Mouse (Mus musculus): ENCODE measurements around the gene Coro6. TPM values are rescaled to one million over a fixed set of nuclear protein-coding genes. Genes with fewer than 3 reads are reported as not detected.

Coro6 gene
- polyA plus RNA-seq, 1 experiment from 2014 or later = 0.40 TPM

DNA sequence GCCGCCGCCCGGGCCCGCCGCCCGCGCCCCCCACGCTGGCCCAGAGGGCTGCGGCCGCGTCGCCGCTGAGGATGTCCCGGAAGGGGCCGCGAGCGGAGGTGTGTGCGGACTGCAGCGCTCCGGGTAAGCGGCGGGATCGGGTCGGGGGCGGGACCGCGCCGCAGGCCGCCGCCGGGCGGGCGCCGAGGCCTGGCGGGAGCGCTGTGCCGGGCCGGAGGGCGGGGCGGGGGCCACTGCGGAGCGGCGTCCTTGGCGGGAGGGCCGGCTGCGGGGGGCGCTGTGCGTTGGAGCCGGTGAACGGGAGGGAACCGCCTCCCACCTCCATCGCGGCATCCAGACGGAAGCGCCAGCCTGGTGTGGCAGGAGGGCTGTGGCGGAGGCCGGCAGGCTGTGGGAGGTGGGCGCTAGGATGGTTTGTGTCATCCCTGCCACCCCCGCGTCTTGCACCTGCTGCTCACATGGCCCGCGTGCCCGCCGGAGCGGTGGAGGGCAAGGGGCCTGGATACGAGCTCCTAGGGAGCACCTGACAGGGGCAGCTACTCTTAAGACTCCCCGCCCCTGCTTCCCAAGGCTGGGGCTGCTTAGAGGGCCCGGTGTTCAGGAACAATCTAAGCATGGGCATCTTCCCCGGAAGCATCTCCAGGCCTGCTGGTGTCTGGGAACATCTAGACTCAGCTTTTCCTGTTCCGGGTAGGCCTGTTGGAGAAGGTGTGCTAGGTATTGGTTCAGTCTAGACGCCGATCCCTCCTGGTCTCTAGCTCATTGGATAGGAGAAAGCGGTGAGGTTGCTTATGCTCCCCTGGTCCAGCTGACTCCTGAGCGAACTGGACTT is 31.5 kb downstream of the Coro6 start, which contains the start of gene Git1:
Git1 (plus strand) TSS at position 51 of the 832 bp plus-strand sequence.
- ATAC-seq (replicated peaks; ENCODE audit: low FRiP score) (peak; percentile 4; the same call in 1 of the 2 replicates), DNase-seq (ENCODE audit: low spot score) (no peak)
- Histone ChIP-seq H3K4me3 (ENCODE audit: low read depth, low read length) (peak within 1 kb of the TSS; percentile 93), H3K9ac (ENCODE audit: low read depth, low read length) (peak within 1 kb of the TSS; percentile 91), H3K4me1 (replicated peaks; ENCODE audit: control insufficient read depth, insufficient read depth, low read length) (peaks cover 61% of the 10 kb centered on the region), H3K27ac (ENCODE audit: low read depth, low read length) (peak within 1 kb of the TSS; percentile 91), H3K9me3 (ENCODE audit: control insufficient read depth, low read length) (no peaks in the 10 kb centered on the region), H3K27me3 (replicated peaks; ENCODE audit: control insufficient read depth, insufficient read depth, low read length) (no peaks in the 10 kb centered on the region), H3K36me3 (ENCODE audit: control insufficient read depth, insufficient read depth, low read length) (no peaks in the 10 kb centered on the region), H3K4me2 (peak within 1 kb of the TSS; percentile 98)
- 2% methylated on average over 69 of the region's 74 CpGs for WGBS

GRCm38 (mm10) chr11:77494344-77494676 is 32.1 kb downstream of the Coro6 start:
- H3K36me3 ChIP-seq (ENCODE audit: control insufficient read depth, insufficient read depth, low read length) = peaks cover 2% of the 10 kb centered on the region
- no peak for ATAC-seq (replicated peaks; ENCODE audit: low FRiP score)
- H3K27ac ChIP-seq (ENCODE audit: low read depth, low read length) = peak overlapping the region; percentile 91
- H3K9me3 ChIP-seq (ENCODE audit: control insufficient read depth, low read length) = no peaks in the 10 kb centered on the region
- peak overlapping the region; percentile 98 for H3K4me2 ChIP-seq
- 29% methylated on average over 4 of the region's 4 CpGs for WGBS
- no peaks in the 10 kb centered on the region for H3K27me3 ChIP-seq (replicated peaks; ENCODE audit: control insufficient read depth, insufficient read depth, low read length)
- H3K4me1 ChIP-seq (replicated peaks; ENCODE audit: control insufficient read depth, insufficient read depth, low read length) = peaks cover 59% of the 10 kb centered on the region
- H3K9ac ChIP-seq (ENCODE audit: low read depth, low read length) = peak overlapping the region; percentile 91
- no peak for DNase-seq (ENCODE audit: low spot score)
- H3K4me3 ChIP-seq (ENCODE audit: low read depth, low read length) = peak overlapping the region; percentile 93

GRCm38 (mm10) chr11:77494782-77495181 is 32.6 kb downstream of the Coro6 start:
- peak overlapping the region; percentile 93 for H3K4me3 ChIP-seq (ENCODE audit: low read depth, low read length)
- ATAC-seq (replicated peaks; ENCODE audit: low FRiP score) (no peak), DNase-seq (ENCODE audit: low spot score) (no peak)
- peaks cover 59% of the 10 kb centered on the region for H3K4me1 ChIP-seq (replicated peaks; ENCODE audit: control insufficient read depth, insufficient read depth, low read length)
- H3K4me2 ChIP-seq = peak overlapping the region; percentile 98
- 75% methylated on average over 6 of the region's 6 CpGs for WGBS
- no peaks in the 10 kb centered on the region for H3K27me3 ChIP-seq (replicated peaks; ENCODE audit: control insufficient read depth, insufficient read depth, low read length)
- no peak overlapping the region for H3K27ac ChIP-seq (ENCODE audit: low read depth, low read length)
- H3K36me3 ChIP-seq (ENCODE audit: control insufficient read depth, insufficient read depth, low read length) = peaks cover 6% of the 10 kb centered on the region
- peak overlapping the region; percentile 91 for H3K9ac ChIP-seq (ENCODE audit: low read depth, low read length)
- no peaks in the 10 kb centered on the region for H3K9me3 ChIP-seq (ENCODE audit: control insufficient read depth, low read length)

DNA sequence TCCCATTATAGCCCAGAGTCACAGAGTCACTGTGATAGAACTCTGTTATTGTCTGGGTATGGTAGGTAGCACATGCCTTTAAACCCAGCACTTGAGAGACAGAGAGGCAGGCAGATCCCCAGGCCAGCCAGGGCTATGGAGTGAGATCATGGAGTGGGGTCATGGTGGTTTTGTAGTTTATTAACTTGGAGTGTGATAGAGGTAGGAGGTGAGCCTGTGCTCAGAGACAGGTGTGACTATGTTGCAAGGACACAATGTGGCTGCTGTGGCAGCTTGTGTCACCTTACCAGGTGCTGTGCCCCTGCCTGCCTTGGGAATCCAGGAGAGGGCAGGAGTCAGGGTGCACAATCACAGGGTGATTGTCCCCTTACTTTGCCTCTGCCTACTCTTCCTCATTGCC is 33.3 kb downstream of the Coro6 start:
- Histone ChIP-seq H3K4me2 (no peak overlapping the region), H3K36me3 (ENCODE audit: control insufficient read depth, insufficient read depth, low read length) (peaks cover 11% of the 10 kb centered on the region), H3K9ac (ENCODE audit: low read depth, low read length) (no peak overlapping the region), H3K4me1 (replicated peaks; ENCODE audit: control insufficient read depth, insufficient read depth, low read length) (peaks cover 58% of the 10 kb centered on the region), H3K27ac (ENCODE audit: low read depth, low read length) (no peak overlapping the region; the same call in 1 of the 2 replicates), H3K4me3 (ENCODE audit: low read depth, low read length) (no peak overlapping the region), H3K27me3 (replicated peaks; ENCODE audit: control insufficient read depth, insufficient read depth, low read length) (no peaks in the 10 kb centered on the region), H3K9me3 (ENCODE audit: control insufficient read depth, low read length) (no peaks in the 10 kb centered on the region)
- DNase-seq (ENCODE audit: low spot score) (no peak), ATAC-seq (replicated peaks; ENCODE audit: low FRiP score) (no peak)

DNA sequence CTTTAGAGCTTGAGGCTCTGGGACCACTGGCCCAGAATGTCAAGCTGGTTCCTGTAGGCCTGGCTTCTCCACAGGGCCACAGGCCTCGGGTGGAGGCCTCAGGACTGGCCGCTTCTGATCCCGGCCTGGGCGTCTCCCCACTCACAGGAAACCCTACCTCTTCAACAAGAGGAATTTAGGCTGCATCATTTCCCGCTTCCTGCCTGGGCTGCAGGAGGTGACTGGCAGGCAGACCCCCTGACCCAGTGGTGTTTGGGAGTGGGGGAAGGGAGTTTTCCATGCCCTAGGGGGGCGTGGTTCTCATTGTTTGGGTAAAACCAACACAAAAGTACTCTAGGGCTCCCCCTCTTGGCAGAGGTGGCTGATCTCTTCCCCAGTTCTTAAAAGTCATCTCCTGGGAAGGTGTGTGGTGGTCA is 35.1 kb downstream of the Coro6 start:
- peak overlapping the region; percentile 8; the same call in 1 of the 2 replicates for H3K4me3 ChIP-seq (ENCODE audit: low read depth, low read length)
- H3K36me3 ChIP-seq (ENCODE audit: control insufficient read depth, insufficient read depth, low read length) = peaks cover 16% of the 10 kb centered on the region
- WGBS = 37% methylated on average over 6 of the region's 6 CpGs
- H3K9me3 ChIP-seq (ENCODE audit: control insufficient read depth, low read length) = no peaks in the 10 kb centered on the region
- no peaks in the 10 kb centered on the region for H3K27me3 ChIP-seq (replicated peaks; ENCODE audit: control insufficient read depth, insufficient read depth, low read length)
- DNase-seq (ENCODE audit: low spot score) = no peak
- H3K4me2 ChIP-seq = peak overlapping the region; percentile 37
- no peak for ATAC-seq (replicated peaks; ENCODE audit: low FRiP score)
- H3K4me1 ChIP-seq (replicated peaks; ENCODE audit: control insufficient read depth, insufficient read depth, low read length) = peaks cover 41% of the 10 kb centered on the region
- no peak overlapping the region for H3K9ac ChIP-seq (ENCODE audit: low read depth, low read length)
- H3K27ac ChIP-seq (ENCODE audit: low read depth, low read length) = peak overlapping the region; percentile 85

DNA sequence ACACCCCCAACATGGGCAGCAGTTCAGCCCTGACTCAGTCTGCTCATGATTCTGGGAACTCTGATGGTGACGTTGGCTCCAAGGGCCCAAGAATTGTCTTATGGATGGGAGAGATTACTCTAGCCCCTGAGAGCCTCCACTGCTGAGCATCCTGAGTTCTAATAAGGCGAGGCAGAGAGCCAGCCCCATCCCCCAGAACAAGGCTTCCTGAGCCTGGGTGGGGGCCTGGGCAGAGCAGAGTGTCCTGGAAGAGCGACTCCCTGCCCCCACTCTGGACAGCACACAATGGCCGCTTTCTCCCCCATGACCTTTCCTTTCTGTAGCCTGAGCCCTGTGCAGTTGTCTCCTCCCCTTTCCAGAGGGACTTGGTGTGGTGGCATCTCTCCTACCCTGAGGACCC is 35.6 kb downstream of the Coro6 start:
- H3K36me3 ChIP-seq (ENCODE audit: control insufficient read depth, insufficient read depth, low read length) = peaks cover 18% of the 10 kb centered on the region
- H3K27me3 ChIP-seq (replicated peaks; ENCODE audit: control insufficient read depth, insufficient read depth, low read length) = no peaks in the 10 kb centered on the region
- peak overlapping the region; percentile 37; the same call in 1 of the 2 replicates for H3K4me2 ChIP-seq
- no peak for ATAC-seq (replicated peaks; ENCODE audit: low FRiP score)
- H3K4me1 ChIP-seq (replicated peaks; ENCODE audit: control insufficient read depth, insufficient read depth, low read length) = peaks cover 41% of the 10 kb centered on the region
- whole genome bisulfite sequencing = 46% methylated on average over 4 of the region's 4 CpGs
- no peak overlapping the region for H3K4me3 ChIP-seq (ENCODE audit: low read depth, low read length)
- H3K9me3 ChIP-seq (ENCODE audit: control insufficient read depth, low read length) = no peaks in the 10 kb centered on the region
- H3K27ac ChIP-seq (ENCODE audit: low read depth, low read length) = peak overlapping the region; percentile 50
- no peak overlapping the region for H3K9ac ChIP-seq (ENCODE audit: low read depth, low read length)
- no peak for DNase-seq (ENCODE audit: low spot score)

GRCm38 (mm10) chr11:77498261-77499139 is 36.3 kb downstream of the Coro6 start:
- ATAC-seq (replicated peaks; ENCODE audit: low FRiP score) = no peak
- WGBS = 80% methylated on average over 12 of the region's 12 CpGs
- Histone ChIP-seq H3K36me3 (ENCODE audit: control insufficient read depth, insufficient read depth, low read length) (peaks cover 25% of the 10 kb centered on the region), H3K27me3 (replicated peaks; ENCODE audit: control insufficient read depth, insufficient read depth, low read length) (no peaks in the 10 kb centered on the region), H3K9ac (ENCODE audit: low read depth, low read length) (no peak overlapping the region), H3K4me3 (ENCODE audit: low read depth, low read length) (no peak overlapping the region), H3K4me2 (peak overlapping the region; percentile 4; the same call in 1 of the 2 replicates), H3K4me1 (replicated peaks; ENCODE audit: control insufficient read depth, insufficient read depth, low read length) (peaks cover 41% of the 10 kb centered on the region), H3K9me3 (ENCODE audit: control insufficient read depth, low read length) (no peaks in the 10 kb centered on the region), H3K27ac (ENCODE audit: low read depth, low read length) (peak overlapping the region; percentile 50; the same call in 1 of the 2 replicates)
- no peak for DNase-seq (ENCODE audit: low spot score)

DNA sequence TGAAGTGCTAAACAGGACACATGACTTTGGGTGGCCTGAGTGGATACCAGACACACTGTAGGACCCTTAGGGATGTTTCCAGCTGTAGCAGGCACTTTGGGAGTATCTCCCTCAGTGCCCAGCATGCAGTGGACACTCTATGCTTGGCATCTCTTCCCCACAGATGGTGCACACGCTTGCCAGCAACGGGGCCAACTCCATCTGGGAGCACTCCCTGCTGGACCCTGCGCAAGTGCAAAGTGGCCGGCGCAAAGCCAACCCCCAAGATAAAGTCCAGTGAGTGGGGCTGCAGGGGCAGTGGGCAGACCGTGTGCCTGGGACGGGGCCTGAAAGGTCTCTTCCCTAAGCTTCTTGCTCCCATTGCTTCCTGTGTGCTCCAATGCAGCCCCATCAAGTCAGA is 37.1 kb downstream of the Coro6 start:
- no peak for ATAC-seq (replicated peaks; ENCODE audit: low FRiP score)
- Histone ChIP-seq H3K9me3 (ENCODE audit: control insufficient read depth, low read length) (no peaks in the 10 kb centered on the region), H3K4me3 (ENCODE audit: low read depth, low read length) (no peak overlapping the region), H3K27ac (ENCODE audit: low read depth, low read length) (no peak overlapping the region), H3K4me1 (replicated peaks; ENCODE audit: control insufficient read depth, insufficient read depth, low read length) (peaks cover 34% of the 10 kb centered on the region), H3K9ac (ENCODE audit: low read depth, low read length) (no peak overlapping the region), H3K4me2 (no peak overlapping the region), H3K36me3 (ENCODE audit: control insufficient read depth, insufficient read depth, low read length) (peaks cover 32% of the 10 kb centered on the region), H3K27me3 (replicated peaks; ENCODE audit: control insufficient read depth, insufficient read depth, low read length) (no peaks in the 10 kb centered on the region)
- 88% methylated on average over 7 of the region's 7 CpGs for WGBS
- no peak for DNase-seq (ENCODE audit: low spot score)

Measured in liver, embryonic 11.5 days (tissue).